Mouse (Mus musculus) heart, embryonic 11.5 days (tissue): ENCODE results near the gene Hba-a1. TPM values are rescaled to one million over a fixed set of nuclear protein-coding genes. Genes with fewer than 3 reads are reported as not detected.
A peak's percentile ranks its signal among the peaks of the same experiment; 100 is the strongest.

ENCODE experiments used
- ATAC-seq: fragments of 200-750 bp; cut with Nextera tagmentation; replicated peaks from 2 replicates; pipeline ENCODE4 v1.8.0; 2017; ENCODE audit warnings: moderate library complexity; ENCODE audit not compliant: insufficient number of reproducible peaks, low FRiP score, low TSS enrichment
- H3K27ac ChIP-seq: fragments of 300-500 bp; sonication (generic); 2 replicates; pipeline ENCODE4 v1.5.1; 2014; ENCODE audit warnings: mild to moderate bottlenecking, low read depth, low read length
- H3K27me3 ChIP-seq: fragments of 300-500 bp; sonication (generic); 2 replicates; pipeline ENCODE4 v1.6.1; 2014; ENCODE audit warnings: mild to moderate bottlenecking, low read length, mixed read lengths; ENCODE audit not compliant: control insufficient read depth, insufficient read depth
- H3K36me3 ChIP-seq: fragments of 300-500 bp; sonication (generic); 2 replicates; pipeline ENCODE4 v1.6.1; 2014; ENCODE audit warnings: mild to moderate bottlenecking, low read length, moderate library complexity, mixed read lengths; ENCODE audit not compliant: control insufficient read depth, insufficient read depth
- H3K4me1 ChIP-seq: fragments of 300-500 bp; sonication (generic); 2 replicates; pipeline ENCODE4 v1.6.1; 2014; ENCODE audit warnings: low read length; ENCODE audit not compliant: control insufficient read depth, insufficient read depth
- H3K4me2 ChIP-seq: fragments of 300-500 bp; sonication (generic); 2 replicates; pipeline ENCODE4 v1.6.1; 2014; ENCODE audit warnings: mild to moderate bottlenecking, moderate library complexity
- H3K4me3 ChIP-seq: fragments of 300-500 bp; sonication (generic); 2 replicates; pipeline ENCODE4 v1.5.1; 2014; ENCODE audit warnings: low read depth, low read length
- H3K9ac ChIP-seq: fragments of 300-500 bp; sonication (generic); 2 replicates; pipeline ENCODE4 v1.6.1; 2014; ENCODE audit warnings: mild to moderate bottlenecking, low read depth, low read length, moderate library complexity
- H3K9me3 ChIP-seq: fragments of 300-500 bp; sonication (generic); replicated peaks from 2 replicates; pipeline ENCODE4 v1.6.1; 2016; ENCODE audit warnings: low read length; ENCODE audit not compliant: control insufficient read depth
- WGBS: fragments of 180-500 bp; shearing (Covaris S2); extraction: QIAGEN DNeasy Blood & Tissue Kit; methylation state at CpG from one replicate; pipeline ENCODE4 v1.1.7; 2014; ENCODE audit not compliant: insufficient replicate concordance; 5-methylcytosine and 5-hydroxymethylcytosine counted together
- polyA plus RNA-seq: library from polyadenylated mRNA; unstranded; fragments of >200 nt; fragmentation: Nextera tagmentation; extraction: Ambion mirVana; gene quantifications from 2 replicates; pipeline ENCODE4 v1.2.1, GENCODE M21; 2014

Gene Hba-a1
- polyA plus RNA-seq, 1 experiment from 2014 or later = 11,032 TPM

GRCm38 (mm10) chr11:32241391-32241790, 41.9 kb upstream of the Hba-a1 start:
- Histone ChIP-seq H3K36me3 (peaks cover 13% of the 10 kb centered on the region), H3K9ac (no peak overlapping the region)
- no peak for ATAC-seq

GRCm38 (mm10) chr11:32242209-32242608, 41.1 kb upstream of the Hba-a1 start:
- H3K9me3 ChIP-seq = no peaks in the 10 kb centered on the region
- H3K9ac ChIP-seq = no peak overlapping the region
- no peak overlapping the region for H3K4me2 ChIP-seq
- no peak for ATAC-seq
- peaks cover 11% of the 10 kb centered on the region for H3K36me3 ChIP-seq
- H3K4me1 ChIP-seq = peaks cover 10% of the 10 kb centered on the region
- 84% methylated on average over 3 of the region's 3 CpGs for WGBS
- H3K27ac ChIP-seq = peak overlapping the region; percentile 93; the same call in 1 of the 2 replicates
- H3K27me3 ChIP-seq = no peaks in the 10 kb centered on the region
- H3K4me3 ChIP-seq = no peak overlapping the region

More at GRCm38 (mm10) chr11:32241391-32241790, 41.9 kb upstream of the Hba-a1 start:
- no peaks in the 10 kb centered on the region for H3K9me3 ChIP-seq
- peaks cover 10% of the 10 kb centered on the region for H3K4me1 ChIP-seq
- H3K27me3 ChIP-seq = no peaks in the 10 kb centered on the region
- H3K27ac ChIP-seq = no peak overlapping the region
- H3K4me3 ChIP-seq = no peak overlapping the region
- no peak overlapping the region for H3K4me2 ChIP-seq

- H3K9me3 ChIP-seq = no peaks in the 10 kb centered on the region
- peak overlapping the region; percentile 36; the same call in 1 of the 2 replicates for H3K9ac ChIP-seq
- H3K36me3 ChIP-seq = peaks cover 13% of the 10 kb centered on the region
- 59% methylated on average over 7 of the region's 7 CpGs for WGBS
- H3K4me1 ChIP-seq = peaks cover 10% of the 10 kb centered on the region
- no peaks in the 10 kb centered on the region for H3K27me3 ChIP-seq
- H3K4me2 ChIP-seq = no peak overlapping the region
- peak overlapping the region; percentile 93 for H3K27ac ChIP-seq
- H3K4me3 ChIP-seq = no peak overlapping the region
- no peak for ATAC-seq
Measured at GRCm38 (mm10) chr11:32243205-32243955, 39.9 kb upstream of the Hba-a1 start.

- Histone ChIP-seq H3K27me3 (no peaks in the 10 kb centered on the region), H3K27ac (peak overlapping the region; percentile 93; the same call in 1 of the 2 replicates), H3K4me2 (no peak overlapping the region), H3K9me3 (no peaks in the 10 kb centered on the region), H3K9ac (no peak overlapping the region), H3K4me3 (no peak overlapping the region), H3K36me3 (peaks cover 13% of the 10 kb centered on the region), H3K4me1 (peaks cover 10% of the 10 kb centered on the region)
- WGBS = 72% methylated on average over 3 of the region's 3 CpGs
- ATAC-seq = no peak
Measured at GRCm38 (mm10) chr11:32244064-32244463, 39.2 kb upstream of the Hba-a1 start.

- 88% methylated on average over 1 of the region's 1 CpGs for WGBS
Measured at GRCm38 (mm10) chr11:32244617-32245016, 38.7 kb upstream of the Hba-a1 start.

GRCm38 (mm10) chr11:32245614-32246013, 37.7 kb upstream of the Hba-a1 start:
- peak; percentile 91 for ATAC-seq
- Histone ChIP-seq H3K36me3 (peaks cover 16% of the 10 kb centered on the region), H3K9ac (no peak overlapping the region)

More at GRCm38 (mm10) chr11:32244617-32245016, 38.7 kb upstream of the Hba-a1 start:
- Histone ChIP-seq H3K36me3 (peaks cover 15% of the 10 kb centered on the region), H3K4me1 (peaks cover 10% of the 10 kb centered on the region), H3K27me3 (no peaks in the 10 kb centered on the region), H3K27ac (peak overlapping the region; percentile 93), H3K9me3 (no peaks in the 10 kb centered on the region), H3K4me3 (no peak overlapping the region), H3K4me2 (no peak overlapping the region), H3K9ac (peak overlapping the region; percentile 56; the same call in 1 of the 2 replicates)
- no peak for ATAC-seq

GRCm38 (mm10) chr11:32247068-32247467, 36.2 kb upstream of the Hba-a1 start:
- peak overlapping the region; percentile 62 for H3K27ac ChIP-seq
- no peak for ATAC-seq
- peaks cover 14% of the 10 kb centered on the region; the same call in 1 of the 2 replicates for H3K36me3 ChIP-seq
- H3K4me1 ChIP-seq = peaks cover 10% of the 10 kb centered on the region
- no peak overlapping the region for H3K4me3 ChIP-seq
- no peaks in the 10 kb centered on the region for H3K27me3 ChIP-seq
- no peak overlapping the region for H3K4me2 ChIP-seq
- H3K9me3 ChIP-seq = no peaks in the 10 kb centered on the region
- no peak overlapping the region for H3K9ac ChIP-seq

More at GRCm38 (mm10) chr11:32245614-32246013, 37.7 kb upstream of the Hba-a1 start:
- peak overlapping the region; percentile 93 for H3K27ac ChIP-seq
- H3K4me3 ChIP-seq = no peak overlapping the region
- H3K27me3 ChIP-seq = no peaks in the 10 kb centered on the region
- no peaks in the 10 kb centered on the region for H3K9me3 ChIP-seq
- peaks cover 10% of the 10 kb centered on the region for H3K4me1 ChIP-seq
- H3K4me2 ChIP-seq = no peak overlapping the region
- 82% methylated on average over 6 of the region's 6 CpGs for WGBS

GRCm38 (mm10) chr11:32248350-32248749, 35.0 kb upstream of the Hba-a1 start:
- no peak for ATAC-seq
- H3K4me1 ChIP-seq = peaks cover 6% of the 10 kb centered on the region
- H3K36me3 ChIP-seq = peaks cover 14% of the 10 kb centered on the region; the same call in 1 of the 2 replicates
- no peak overlapping the region for H3K27ac ChIP-seq
- H3K27me3 ChIP-seq = no peaks in the 10 kb centered on the region
- no peak overlapping the region for H3K4me3 ChIP-seq
- no peak overlapping the region for H3K9ac ChIP-seq
- no peaks in the 10 kb centered on the region for H3K9me3 ChIP-seq
- H3K4me2 ChIP-seq = no peak overlapping the region
- 84% methylated on average over 3 of the region's 3 CpGs for WGBS
